Mouse (Mus musculus): ENCODE measurements at regions not wholly inside any gene's neighbourhood (a gene's known extent, or its start where the extent isn't known, plus 50 kb on each side); places are given as distances from the start of the nearest gene placed in this dataset.
A peak's percentile ranks its signal among the peaks of the same experiment; 100 is the strongest.

- no peak for DNase-seq (ENCODE audit: low spot score in 2 of 2)
Observed at GRCm38 (mm10) chr1:12318029-12318428, 904.1 kb downstream of the A830018L16Rik start.

GRCm38 (mm10) chr1:12334186-12334585 is 920.3 kb downstream of the A830018L16Rik start:
- no peak for DNase-seq (ENCODE audit: low spot score in 2 of 2)

GRCm38 (mm10) chr1:12344726-12345438 is 931.0 kb downstream of the A830018L16Rik start:
- no peak for DNase-seq (ENCODE audit: low spot score in 2 of 2)

GRCm38 (mm10) chr1:12345439-12345819 is 931.5 kb downstream of the A830018L16Rik start:
- no peak for DNase-seq (ENCODE audit: low spot score in 2 of 2)

- DNase-seq (ENCODE audit: low spot score in 2 of 2): no peak
Observed at GRCm38 (mm10) chr1:12354531-12354930, 940.6 kb downstream of the A830018L16Rik start.

- DNase-seq (ENCODE audit: low spot score in 2 of 2): peak; percentile 13 to 31
Observed at GRCm38 (mm10) chr1:12367872-12368271, 954.0 kb downstream of the A830018L16Rik start.

GRCm38 (mm10) chr1:12372968-12373367 is 959.1 kb downstream of the A830018L16Rik start:
- no peak for DNase-seq (ENCODE audit: low spot score in 2 of 2)

- no peak for DNase-seq (ENCODE audit: low spot score in 2 of 2)
Observed at GRCm38 (mm10) chr1:12398146-12398884, 984.4 kb downstream of the A830018L16Rik start.

GRCm38 (mm10) chr1:12405391-12406270 is 991.7 kb downstream of the A830018L16Rik start:
- no peak for DNase-seq (ENCODE audit: low spot score in 2 of 2)

- DNase-seq (ENCODE audit: low spot score in 2 of 2): no peak
Observed at GRCm38 (mm10) chr1:12409738-12410523, 996.0 kb downstream of the A830018L16Rik start.

- DNase-seq (ENCODE audit: low spot score in 2 of 2): no peak
Observed at GRCm38 (mm10) chr1:12410524-12410886, 996.6 kb downstream of the A830018L16Rik start.

GRCm38 (mm10) chr1:12424510-12424909 is 1010.6 kb downstream of the A830018L16Rik start:
- DNase-seq (ENCODE audit: low spot score in 2 of 2): no peak

GRCm38 (mm10) chr1:12437894-12438293 is 1024.0 kb downstream of the A830018L16Rik start:
- no peak for DNase-seq (ENCODE audit: low spot score in 2 of 2)

GRCm38 (mm10) chr1:12466255-12466654 is 1052.3 kb downstream of the A830018L16Rik start:
- no peak for DNase-seq (ENCODE audit: low spot score in 2 of 2)

- no peak for DNase-seq (ENCODE audit: low spot score in 2 of 2)
Observed at GRCm38 (mm10) chr1:12478983-12479763, 1065.3 kb downstream of the A830018L16Rik start.

GRCm38 (mm10) chr1:12500442-12500841 is 1086.5 kb downstream of the A830018L16Rik start:
- no peak for DNase-seq (ENCODE audit: low spot score in 2 of 2)

- DNase-seq (ENCODE audit: low spot score in 2 of 2): no peak
Observed at GRCm38 (mm10) chr1:12507997-12508396, 1094.1 kb downstream of the A830018L16Rik start.

- DNase-seq (ENCODE audit: low spot score in 2 of 2): no peak
Observed at GRCm38 (mm10) chr1:12510129-12510816, 1096.4 kb downstream of the A830018L16Rik start.

- no peak for DNase-seq (ENCODE audit: low spot score in 2 of 2)
Observed at GRCm38 (mm10) chr1:12519601-12520000, 1105.7 kb downstream of the A830018L16Rik start.

- DNase-seq (ENCODE audit: low spot score in 2 of 2): no peak
Observed at GRCm38 (mm10) chr1:12555859-12556258, 1142.0 kb downstream of the A830018L16Rik start.

All from frontal cortex, postnatal 10 days (tissue).